Mouse (Mus musculus) liver, adult 2 months (tissue): ENCODE measurements at regions not wholly inside any gene's neighbourhood (a gene's known extent, or its start where the extent isn't known, plus 50 kb on each side); places are given as distances from the start of the nearest gene placed in this dataset.

Source experiments
- CTCF ChIP-seq: fragments of 200-500 bp; IDR thresholded peaks from 2 replicates; pipeline ENCODE4 v1.5.1; 2011; ENCODE audit warnings: low read depth, low read length, control low read depth
- POLR2A ChIP-seq: fragments of 200-500 bp; IDR thresholded peaks from 2 replicates; pipeline ENCODE4 v1.6.1; 2011; ENCODE audit warnings: low read length, control low read depth; ENCODE audit not compliant: insufficient read depth; ENCODE audit errors: extremely low read depth

GRCm38 (mm10) chr1:136704139-136704538 lies 79.4 kb downstream of the Zfp281 start:
- TF ChIP-seq CTCF, result no peak
- no peak for TF ChIP-seq POLR2A
